Mouse (Mus musculus) gastrocnemius, postnatal 25 days (tissue): Measurements from ENCODE around the gene Rasef. TPM values are rescaled to one million over a fixed set of nuclear protein-coding genes. Genes with fewer than 3 reads are reported as not detected.
"Not testable (repeated sequence)": the region's sequence is repeated elsewhere in the genome, so short reads cannot be mapped to it uniquely, and the experiment has no call there.

ENCODE experiments used
- DNase-seq: peaks from one replicate; pipeline ENCODE4 v3.0.0; 2022
- long read RNA-seq, 2 experiments: library from polyadenylated mRNA; stranded (forward); transcript quantifications; one replicate each; pipeline ENCODE4 v2.0.0; 2021
- total RNA-seq, 2 experiments: library from RNA; stranded (reverse); gene quantifications; 1 replicate in 1 of 2; 2 replicates in 1 of 2; pipeline ENCODE4 v1.2.3; 2021

Rasef gene
- total RNA-seq = not detected
- long read RNA-seq, experiment 1 = 0 reads
- long read RNA-seq, experiment 2 = 0 reads

DNA sequence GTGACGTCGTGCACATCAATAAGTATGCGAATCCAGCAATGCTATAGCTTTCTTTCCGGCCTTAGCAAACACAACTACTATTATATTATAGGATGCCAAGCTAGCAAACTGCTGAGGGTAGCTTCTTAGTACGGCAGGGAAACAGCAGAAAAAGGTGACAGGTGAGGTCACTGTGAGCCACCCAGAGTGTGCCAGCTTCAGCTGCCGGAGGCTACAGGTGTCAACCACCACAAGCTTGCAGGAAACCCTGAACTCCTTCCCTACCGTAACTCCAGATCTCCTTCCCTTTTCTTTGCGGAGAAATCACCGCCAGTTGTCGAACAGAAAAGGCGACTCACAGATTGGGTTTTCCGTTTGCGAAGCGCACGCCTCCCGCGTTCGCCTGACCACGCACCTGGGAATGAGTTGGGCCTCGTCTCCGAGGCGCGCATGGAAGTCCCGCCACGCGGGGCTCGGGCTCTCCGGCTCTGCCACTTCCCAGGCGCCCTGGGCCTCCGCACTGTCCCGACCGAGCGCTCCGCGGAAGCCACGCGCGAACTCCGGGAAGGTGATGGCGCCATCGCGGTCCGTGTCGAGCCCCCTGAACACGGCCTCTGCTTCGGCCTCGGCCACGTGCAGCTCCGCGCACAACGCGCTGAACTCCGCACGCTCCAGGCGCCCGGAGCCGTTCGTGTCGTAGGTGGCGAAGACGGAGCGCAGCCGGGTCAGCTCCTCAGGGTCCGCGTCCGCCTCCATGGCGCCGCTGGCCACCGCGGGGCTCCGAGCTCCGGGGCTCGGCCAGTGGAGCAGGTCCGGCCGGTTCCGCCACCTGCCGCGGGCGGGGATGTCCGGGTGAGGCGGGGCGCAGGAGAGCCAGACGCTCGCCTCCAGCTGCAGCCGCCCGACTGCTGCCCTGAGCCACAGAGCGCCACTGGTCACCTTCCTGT lies at the start of gene Rasef:
TSS of gene Rasef (minus strand) at position 735 of the 926 bp plus-strand sequence.
- DNase-seq = no peak

DNA sequence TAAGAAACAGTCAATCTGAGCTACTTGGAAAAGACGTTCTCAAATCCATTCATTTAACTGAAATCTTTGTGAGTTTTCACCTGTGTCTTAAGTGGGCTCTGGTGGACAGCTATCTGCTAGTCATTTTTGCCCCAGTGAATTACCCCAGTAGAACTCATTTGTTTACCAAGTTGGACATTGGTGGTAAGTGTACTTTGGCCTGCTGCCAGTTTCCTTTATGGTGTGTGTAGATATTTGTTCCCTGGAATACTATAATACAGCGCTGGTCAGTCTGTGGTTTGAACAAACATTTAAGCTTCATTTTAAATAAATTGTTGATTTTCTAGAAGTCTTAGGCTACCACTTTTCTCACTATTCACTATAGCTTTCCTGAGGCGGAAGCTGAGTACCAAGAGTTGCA lies 35.8 kb upstream of the Rasef start:
- DNase-seq = no peak

DNA sequence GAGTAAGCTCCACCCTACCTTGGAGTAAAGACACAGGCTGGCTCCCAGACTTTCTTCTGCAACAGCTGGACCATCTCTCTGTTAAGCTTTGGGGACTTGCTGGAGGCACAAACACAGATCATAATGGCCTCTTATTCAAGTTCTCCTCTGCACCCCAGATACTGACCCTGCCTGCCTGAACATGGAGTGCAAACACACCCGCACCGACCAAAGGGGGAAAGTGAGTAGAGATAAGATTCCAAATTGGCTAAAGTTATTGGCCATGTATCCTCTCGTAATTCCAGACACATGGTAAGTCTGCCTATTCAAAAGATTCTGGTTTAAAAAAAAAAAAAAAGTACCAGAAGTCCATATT lies 369 bp upstream of the Rasef start:
- no peak for DNase-seq

DNA sequence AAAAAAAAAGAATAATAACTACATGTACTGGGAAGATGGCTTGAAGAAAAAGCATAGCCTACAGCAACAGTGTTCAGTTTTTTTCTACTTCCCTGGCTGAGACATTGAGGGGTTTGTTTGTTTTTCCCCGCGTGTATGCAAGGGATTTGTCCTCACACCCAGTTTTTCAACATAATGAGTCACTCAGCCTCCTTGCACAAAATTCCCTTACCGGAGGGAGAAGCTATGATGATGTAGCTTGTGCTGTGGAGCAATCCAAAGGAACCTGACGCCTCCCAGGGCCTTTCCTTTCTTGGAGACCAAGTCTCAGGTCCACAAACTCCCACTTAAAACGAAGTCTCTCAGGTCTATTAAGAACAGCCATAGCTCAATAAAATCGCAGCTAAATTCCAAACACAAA lies 1.3 kb downstream of the Rasef start:
- no peak for DNase-seq

DNA sequence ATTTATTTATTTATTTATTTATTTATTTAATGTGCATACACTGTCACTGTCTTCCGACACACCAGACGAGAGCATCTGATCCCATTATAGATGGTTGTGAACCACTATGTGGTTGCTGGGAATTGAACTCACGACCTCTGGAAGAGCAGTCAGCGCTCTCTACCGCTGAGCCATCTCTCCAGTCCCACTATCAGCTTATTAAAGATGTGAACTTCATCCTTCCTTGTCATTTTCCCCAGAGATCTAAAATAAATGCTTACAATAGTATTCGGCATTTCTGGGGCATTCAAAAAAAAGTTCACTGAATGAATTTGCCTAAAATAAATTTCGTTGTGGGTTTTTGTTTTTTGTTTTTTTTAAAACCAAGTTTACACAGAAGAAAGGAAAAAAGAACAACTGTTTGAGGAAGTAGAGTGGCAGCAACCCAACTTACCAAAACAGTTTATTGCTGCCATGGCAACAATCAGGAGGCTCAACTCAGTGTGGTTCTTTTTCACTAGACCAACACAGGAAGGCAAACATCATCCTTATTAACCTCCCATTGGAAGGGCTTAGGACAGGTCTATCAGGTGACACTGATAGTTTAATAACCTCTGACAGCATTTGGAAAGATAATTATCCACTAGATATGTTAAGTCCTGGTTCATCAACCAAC lies 2.6 kb downstream of the Rasef start:
- DNase-seq = no peak

DNA sequence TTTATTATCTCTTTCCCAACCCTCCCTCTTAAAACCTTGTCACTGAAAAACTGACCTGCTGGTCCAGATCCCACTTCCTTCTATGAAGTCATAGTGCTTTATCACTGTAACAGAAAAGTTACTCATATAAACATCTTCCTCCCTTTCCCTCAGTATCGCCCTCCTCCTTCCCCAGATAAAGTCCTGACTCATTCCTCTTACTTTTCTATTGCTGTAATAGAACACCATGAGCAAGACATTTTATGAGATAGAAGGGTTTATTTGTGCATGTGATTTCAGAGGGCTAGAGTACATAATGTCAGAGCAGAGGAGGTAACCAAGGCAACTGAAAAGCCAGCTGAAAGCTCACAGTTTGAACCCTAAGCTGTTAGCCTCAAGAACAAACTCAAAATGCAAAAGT lies 6.6 kb downstream of the Rasef start:
- no peak for DNase-seq

DNA sequence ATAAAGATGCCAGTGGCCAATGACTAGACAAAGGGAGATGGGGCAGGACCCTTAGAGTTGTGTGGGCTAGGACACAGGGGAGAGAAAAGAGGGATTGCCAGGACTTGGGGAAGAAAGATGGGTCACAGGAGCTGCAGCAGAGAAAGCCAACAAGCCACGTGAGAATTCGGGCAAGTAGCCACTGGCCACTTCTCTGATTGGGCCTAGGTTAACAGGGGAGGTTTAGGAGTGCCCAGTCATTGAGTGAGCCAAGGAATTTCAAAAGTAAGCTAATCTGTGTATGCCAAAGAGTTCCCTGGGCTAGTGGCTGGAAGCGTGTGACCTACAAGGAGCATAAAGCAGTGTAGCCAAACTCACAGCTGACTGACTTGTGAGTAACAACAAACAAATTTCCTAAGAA lies 9.7 kb downstream of the Rasef start:
- no peak for DNase-seq

DNA sequence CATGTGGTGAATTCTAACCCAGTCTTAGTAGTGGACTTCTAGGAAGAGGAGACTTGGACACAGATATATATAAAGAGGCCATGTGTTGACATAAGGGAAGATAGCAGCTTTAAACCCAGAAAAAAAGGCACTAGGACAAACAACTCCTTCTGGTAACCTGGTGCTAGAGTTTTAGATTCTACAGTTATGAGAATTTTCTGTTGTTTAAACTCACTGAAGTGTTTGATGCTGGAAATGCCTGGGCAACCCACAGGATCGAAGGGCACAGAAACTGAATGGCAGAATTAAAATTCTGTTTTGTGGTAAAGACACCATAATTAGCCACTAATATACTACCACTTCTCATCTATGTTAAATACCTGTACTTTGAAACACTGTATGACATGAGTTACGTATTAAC lies 15.5 kb downstream of the Rasef start:
- no peak for DNase-seq

DNA sequence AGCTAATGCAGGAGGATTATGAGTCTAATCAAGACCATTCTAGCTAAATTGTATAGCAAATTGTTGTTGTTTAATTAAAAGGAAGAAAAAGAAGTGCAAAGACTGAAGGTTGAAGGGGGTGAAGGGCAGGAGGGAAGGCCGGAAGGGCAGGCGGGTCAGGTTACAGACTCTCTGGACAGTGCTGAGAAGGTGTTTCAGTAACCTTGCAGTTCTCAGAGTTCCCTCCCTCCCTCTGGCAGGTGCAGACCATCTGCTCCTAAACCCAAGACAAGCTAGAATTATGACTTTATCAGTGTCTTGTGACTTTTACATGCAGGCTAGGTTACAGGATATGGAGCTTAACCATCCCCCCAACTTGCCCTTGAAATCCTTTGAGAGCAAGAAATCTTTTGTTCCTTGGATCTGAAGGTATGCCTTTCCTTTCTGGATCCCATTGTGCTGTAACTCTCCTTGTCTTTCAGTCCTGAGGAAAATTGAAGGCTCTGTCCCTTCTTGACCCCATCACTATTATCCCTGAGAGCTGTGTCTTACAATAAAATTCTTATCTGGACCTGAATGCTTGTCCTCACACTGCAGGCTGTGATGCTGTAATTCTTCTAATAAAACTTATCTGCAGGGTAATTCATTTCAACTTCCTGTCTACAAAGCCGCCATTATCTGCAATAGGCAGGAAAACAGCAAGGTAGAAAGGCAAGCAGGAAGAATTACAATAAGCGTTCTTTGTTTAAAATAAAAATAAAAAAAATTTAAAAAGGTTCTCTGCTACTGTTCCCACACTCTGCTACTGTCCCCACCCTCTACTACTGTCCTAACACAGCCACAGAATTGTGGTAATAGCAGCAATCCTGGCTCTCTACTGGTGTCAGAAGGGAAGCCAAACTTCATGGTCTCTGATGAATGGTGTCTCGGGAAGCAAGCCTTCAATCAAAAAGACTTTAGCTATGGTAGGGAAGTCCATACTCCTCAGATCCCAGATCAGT lies 16.7 kb downstream of the Rasef start:
- no peak for DNase-seq

DNA sequence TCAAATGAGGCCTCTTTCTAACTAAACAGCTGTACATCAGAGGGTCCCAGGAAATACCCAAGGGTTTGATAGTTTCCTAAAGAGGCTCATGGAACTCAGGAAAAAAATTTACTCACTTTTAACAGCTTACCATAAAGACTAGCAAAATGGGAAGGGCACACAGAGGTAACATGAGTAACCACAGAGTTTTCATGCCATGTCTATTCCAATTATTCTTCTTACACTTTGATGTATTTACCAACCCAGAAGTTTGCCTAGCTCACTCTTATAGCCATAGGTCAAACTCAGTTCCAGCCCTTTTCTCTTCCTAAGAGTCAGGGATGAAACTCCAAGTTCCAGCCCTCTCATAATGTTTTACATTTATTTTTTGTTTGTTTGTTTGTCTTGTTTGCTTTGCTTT lies 18.8 kb downstream of the Rasef start:
- DNase-seq = no peak

DNA sequence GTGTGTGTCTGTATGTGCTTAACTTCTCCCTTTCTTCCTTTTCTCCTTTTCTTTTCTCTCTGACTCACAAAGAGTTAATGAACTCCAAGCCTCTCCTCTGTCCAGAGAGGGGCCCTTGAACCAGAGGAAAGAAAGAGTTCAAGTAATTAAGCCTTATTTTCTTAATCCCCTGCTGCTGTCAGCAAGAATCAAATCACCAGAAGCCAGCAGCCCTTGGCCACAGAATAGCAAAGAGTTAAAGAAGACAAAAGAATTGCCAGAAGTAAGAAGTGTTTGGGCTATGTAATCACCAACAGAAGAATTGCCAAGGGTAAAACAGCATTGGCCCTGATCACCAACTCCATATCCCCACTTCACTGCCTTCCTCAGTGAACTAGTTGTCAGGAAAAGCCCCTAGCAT lies 20.2 kb downstream of the Rasef start:
- no peak for DNase-seq

DNA sequence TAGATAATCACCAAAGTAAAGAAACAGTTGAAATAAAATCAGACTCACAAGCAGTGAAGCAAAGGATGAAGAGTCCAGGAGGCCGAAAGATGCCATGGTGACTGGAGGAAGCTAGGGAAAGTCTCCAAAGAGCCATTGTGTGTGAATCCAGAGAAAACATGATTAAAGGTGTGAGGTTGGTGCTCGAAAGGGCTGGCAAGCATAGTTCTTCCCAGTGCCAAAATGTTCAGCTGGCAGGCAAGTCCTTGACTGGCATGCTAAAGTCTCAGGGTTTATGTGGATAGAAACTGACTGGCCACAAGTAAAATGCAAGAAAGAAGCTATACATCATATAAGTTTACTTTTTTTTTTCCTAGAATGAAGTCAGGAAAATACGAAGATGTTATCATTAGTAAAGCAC lies 22.6 kb downstream of the Rasef start:
- no peak for DNase-seq

DNA sequence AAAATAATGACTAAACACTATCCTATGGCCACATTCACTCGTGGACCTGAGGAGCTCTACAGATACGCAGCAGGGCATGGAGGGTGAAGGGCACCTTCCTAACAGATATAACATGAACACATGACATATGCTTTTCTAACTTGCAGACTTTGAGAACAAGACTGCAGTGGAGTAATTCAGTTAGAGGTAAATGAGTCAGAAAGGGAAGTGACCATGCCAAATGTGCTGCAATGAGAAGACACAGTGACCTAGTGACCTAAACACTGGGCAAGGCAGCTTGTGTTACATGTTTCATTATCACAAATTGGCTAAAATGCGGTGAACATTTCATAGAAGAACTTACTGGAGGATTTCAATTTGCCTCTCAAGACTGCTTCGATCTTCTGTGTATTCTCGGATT lies 42.6 kb downstream of the Rasef start:
- no peak for DNase-seq

DNA sequence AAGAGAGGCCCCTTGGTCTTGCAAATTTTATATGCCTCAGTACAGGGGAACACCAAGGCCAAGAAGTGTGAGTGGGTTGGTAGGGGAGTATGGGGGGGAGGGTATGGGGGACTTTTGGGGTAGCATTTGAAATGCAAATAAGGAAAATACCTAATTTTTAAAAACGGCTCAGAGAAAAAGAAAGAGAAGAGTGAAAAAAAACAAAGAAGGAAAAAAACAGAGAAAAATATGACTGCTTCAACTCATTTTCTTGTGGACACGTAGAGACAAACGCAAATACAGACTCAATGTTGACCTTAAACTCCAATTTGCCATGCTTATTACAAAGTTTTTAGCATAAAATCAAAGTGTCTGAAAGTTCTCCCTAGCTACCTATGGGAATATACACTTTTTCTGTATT lies 51.4 kb downstream of the Rasef start:
- DNase-seq = no peak

DNA sequence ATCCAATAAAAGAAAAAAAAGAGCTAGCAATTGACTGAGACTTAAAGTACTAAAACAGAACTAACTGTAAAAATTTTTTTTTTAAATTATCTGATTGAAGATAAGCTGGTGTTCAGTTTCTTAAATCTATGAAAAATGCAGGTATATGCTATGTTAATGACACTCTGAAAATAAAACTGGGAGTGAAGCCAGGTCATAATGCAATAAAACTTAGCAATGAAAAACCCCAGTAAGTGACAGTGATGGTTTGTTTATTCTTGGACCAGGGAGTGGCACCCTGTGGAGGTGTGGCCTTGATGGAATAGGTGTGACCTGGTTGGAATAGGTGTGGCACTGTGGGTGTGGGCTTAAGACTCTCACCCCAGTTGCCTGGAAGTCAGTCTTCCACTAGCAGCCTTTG lies 71.0 kb downstream of the Rasef start:
- DNase-seq = no peak

DNA sequence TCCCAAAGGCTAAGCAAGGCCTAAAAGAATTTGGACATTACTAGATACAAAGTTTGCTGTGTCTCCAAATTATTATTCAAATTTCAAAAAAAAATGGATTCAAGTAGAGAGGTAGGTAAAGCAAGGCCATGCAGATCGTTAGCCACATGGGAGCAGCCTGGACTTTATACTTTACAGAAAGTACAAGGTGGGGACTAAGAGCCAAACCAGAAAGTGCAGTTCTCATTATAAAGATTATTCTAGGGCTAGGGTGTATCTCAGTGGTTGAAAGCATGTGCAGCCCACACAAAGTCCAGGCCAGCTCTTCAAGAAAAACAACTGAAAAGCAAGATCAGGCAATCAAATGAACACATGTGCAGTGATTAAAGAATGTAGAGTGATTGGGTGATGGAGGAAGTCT lies 72.0 kb downstream of the Rasef start:
- no peak for DNase-seq

DNA sequence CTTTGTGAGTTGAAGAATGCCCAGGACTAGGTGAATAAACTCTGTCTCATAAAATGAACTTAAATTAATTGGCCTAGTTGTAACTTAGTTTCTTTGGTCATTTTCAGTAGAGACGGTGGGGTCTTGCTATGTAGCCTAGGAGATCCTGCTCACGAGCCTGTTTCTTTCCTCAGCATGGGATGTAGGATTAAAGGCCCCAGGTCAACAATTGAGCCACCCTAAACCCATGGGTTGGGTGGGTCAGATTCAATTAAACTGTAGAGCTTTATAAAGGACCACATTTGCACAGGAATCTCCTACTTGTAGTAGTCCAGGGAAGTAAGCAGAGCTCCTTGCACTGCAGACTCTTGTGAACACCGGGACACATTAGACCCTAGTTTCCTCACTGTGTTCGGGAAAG lies 107.6 kb downstream of the Rasef start, which contains the start of gene Gm428:
TSS of gene Gm428 (plus strand) at position 301 of the 400 bp plus-strand sequence.
- DNase-seq = not testable (repeated sequence)

DNA sequence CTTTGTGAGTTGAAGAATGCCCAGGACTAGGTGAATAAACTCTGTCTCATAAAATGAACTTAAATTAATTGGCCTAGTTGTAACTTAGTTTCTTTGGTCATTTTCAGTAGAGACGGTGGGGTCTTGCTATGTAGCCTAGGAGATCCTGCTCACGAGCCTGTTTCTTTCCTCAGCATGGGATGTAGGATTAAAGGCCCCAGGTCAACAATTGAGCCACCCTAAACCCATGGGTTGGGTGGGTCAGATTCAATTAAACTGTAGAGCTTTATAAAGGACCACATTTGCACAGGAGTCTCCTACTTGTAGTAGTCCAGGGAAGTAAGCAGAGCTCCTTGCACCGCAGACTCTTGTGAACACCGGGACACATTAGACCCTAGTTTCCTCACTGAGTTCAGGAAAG lies 122.7 kb downstream of the Rasef start, which contains the start of gene Gm11239:
TSS of gene Gm11239 (plus strand) at position 301 of the 400 bp plus-strand sequence.
- DNase-seq = not testable (repeated sequence)
